Mouse (Mus musculus): ENCODE measurements at regions not wholly inside any gene's neighbourhood (a gene's known extent, or its start where the extent isn't known, plus 50 kb on each side); places are given as distances from the start of the nearest gene placed in this dataset.
"Not testable (repeated sequence)": the region's sequence is repeated elsewhere in the genome, so short reads cannot be mapped to it uniquely, and the experiment has no call there.

DNA sequence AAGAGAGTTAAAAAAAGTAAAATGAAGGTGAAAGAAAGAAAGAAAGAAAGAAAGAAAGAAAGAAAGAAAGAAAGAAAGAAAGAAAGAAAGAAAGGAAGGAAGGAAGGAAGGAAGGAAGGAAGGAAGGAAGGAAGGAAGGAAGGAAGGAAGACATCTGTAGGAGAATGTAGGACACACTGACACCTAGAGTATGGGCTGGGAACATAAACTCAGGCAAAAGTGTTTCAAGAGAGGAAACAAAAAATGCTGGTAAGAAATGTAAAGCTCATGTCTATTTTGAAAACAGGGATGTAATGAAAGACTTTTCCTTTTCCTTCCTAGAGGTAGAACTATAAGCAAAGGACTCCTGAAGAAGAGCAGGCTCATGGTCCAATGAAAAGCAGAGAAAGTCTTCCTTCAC is 237.2 kb upstream of the 4933412E24Rik start:
- H3K9me3 ChIP-seq (ENCODE audit: control insufficient read depth, low read length), result not testable (repeated sequence)

DNA sequence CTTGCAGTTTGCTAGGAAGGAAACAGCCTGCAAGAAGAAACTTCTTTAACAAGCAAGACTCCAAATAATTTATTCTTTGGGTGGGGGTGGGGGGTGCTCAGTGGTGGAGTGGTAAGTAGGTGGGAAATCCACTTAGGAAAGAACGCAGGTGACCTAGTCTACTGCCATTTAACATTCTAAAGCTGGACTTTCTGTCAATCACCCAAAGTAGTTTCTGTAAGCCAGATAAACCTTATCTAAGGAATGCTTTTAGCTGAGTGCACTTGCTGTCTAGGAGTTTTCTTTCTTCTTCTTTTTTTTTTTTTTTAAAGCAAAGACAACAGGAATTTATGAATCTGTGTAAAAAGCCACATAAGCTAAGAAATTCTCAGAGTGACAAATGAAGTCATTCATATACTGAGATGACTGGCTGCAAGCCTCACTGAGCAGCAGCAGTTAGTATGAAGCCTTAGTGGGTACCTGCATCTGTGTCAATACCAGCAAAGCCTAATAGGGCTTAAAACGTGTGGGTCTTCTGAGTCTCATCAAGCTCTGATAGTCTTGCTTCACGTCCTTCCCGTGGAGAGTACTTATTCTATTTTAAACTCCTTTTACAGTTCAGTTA is 210.0 kb upstream of the 4933412E24Rik start:
- H3K4me2 ChIP-seq (ENCODE audit: low read length), result no peak overlapping the region
- H3K4me3 ChIP-seq (replicated peaks; ENCODE audit: low read length), result no peak overlapping the region
- no peaks in the 10 kb centered on the region for H3K4me1 ChIP-seq (replicated peaks; ENCODE audit: control insufficient read depth, insufficient read depth, low read length)
- H3K27ac ChIP-seq (ENCODE audit: low read length), result no peak overlapping the region
- WGBS, result 72% methylated on average over 4 of the region's 4 CpGs
- no peak overlapping the region for H3K9ac ChIP-seq (replicated peaks; ENCODE audit: low read depth, low read length)
- ATAC-seq, result no peak
- no peaks in the 10 kb centered on the region for H3K36me3 ChIP-seq (ENCODE audit: control insufficient read depth, insufficient read depth)
- H3K9me3 ChIP-seq (ENCODE audit: control insufficient read depth, low read length), result no peaks in the 10 kb centered on the region
- no peaks in the 10 kb centered on the region for H3K27me3 ChIP-seq (replicated peaks; ENCODE audit: control insufficient read depth, insufficient read depth, low read length)

More for the DNA sequence above, 237.2 kb upstream of the 4933412E24Rik start:
- ATAC-seq; H3K4me2 ChIP-seq (ENCODE audit: low read length); H3K27ac ChIP-seq (ENCODE audit: low read length); H3K4me1 ChIP-seq (replicated peaks; ENCODE audit: control insufficient read depth, insufficient read depth, low read length); H3K27me3 ChIP-seq (replicated peaks; ENCODE audit: control insufficient read depth, insufficient read depth, low read length); H3K9ac ChIP-seq (replicated peaks; ENCODE audit: low read depth, low read length); H3K36me3 ChIP-seq (ENCODE audit: control insufficient read depth, insufficient read depth); H3K4me3 ChIP-seq (replicated peaks; ENCODE audit: low read length): not testable (repeated sequence)

DNA sequence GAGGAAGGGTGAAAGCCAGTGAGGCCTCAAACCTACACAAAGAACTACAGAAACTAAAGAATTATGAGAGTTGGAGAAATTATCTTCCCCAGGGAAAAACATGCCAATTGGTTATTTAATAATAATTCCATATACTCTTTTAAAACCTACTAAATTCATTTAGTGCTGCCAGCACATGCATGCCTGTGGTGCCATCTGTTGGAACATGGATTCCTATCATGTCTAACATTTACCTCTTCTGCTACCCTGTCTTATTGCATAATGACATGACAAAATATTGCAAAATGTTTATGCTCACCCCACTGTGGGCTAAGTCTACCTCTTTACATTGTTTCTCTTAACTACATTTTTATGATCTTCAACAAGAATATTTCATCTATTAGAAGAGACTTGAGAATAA is 178.7 kb upstream of the 4933412E24Rik start:
- Histone ChIP-seq H3K9me3 (ENCODE audit: control insufficient read depth, low read length) (no peaks in the 10 kb centered on the region), H3K4me2 (ENCODE audit: low read length) (no peak overlapping the region), H3K36me3 (ENCODE audit: control insufficient read depth, insufficient read depth) (no peaks in the 10 kb centered on the region), H3K4me3 (replicated peaks; ENCODE audit: low read length) (no peak overlapping the region), H3K27ac (ENCODE audit: low read length) (no peak overlapping the region), H3K27me3 (replicated peaks; ENCODE audit: control insufficient read depth, insufficient read depth, low read length) (no peaks in the 10 kb centered on the region), H3K4me1 (replicated peaks; ENCODE audit: control insufficient read depth, insufficient read depth, low read length) (no peaks in the 10 kb centered on the region), H3K9ac (replicated peaks; ENCODE audit: low read depth, low read length) (no peak overlapping the region)
- no peak for ATAC-seq

DNA sequence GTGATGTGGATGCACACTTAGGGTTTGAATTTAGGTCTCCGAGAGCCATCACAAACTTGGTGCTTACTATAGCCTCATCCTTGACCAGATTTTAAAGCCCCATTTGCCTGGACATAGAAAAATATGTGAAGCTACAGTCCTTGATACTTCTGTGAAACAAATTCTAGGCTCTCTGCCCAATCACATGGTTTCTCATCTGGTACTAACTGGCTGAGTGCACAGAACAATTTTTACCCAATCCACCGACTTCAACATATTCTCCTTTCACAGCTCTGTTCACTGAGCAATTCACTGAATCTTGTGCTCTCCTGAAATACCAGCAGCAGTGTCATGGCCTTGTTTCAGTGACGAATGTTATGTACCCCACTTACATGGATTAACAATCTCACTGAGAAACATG is 176.7 kb upstream of the 4933412E24Rik start:
- H3K36me3 ChIP-seq (ENCODE audit: control insufficient read depth, insufficient read depth), result no peaks in the 10 kb centered on the region

DNA sequence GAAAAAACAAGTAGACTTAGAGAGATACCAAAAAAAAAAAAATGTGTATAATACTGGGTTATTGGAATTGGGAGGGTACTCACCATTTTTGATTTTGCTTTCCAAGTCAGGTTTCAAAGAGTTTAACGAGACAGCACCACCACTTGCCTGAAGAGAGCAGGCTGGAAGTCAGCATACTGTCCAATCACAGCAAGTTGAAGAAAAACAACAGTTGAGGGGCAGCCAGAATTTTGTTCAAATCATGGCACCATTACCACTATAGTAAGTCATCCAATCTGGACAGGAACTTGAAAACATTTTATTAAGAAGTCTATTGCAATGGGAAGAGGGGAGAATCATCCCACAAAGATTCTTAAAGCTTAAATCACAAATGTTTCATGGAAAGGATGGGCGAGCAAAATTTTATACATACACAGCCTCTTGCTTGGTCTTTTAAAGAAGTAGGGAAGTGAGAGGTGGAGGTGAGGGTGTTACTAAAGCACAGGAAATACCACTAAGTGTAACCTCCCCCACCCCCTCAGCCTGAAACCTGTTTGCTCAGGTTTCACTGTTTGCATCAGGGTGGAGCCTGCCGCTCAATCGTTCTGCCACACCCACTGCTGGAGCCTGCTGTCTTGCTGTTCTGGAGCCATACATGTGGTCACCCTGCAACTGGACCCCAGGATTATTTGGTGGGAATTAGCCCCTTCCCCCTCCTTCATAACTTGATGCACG is 170.7 kb upstream of the 4933412E24Rik start:
- H3K4me1 ChIP-seq (replicated peaks; ENCODE audit: control insufficient read depth, insufficient read depth, low read length), result no peaks in the 10 kb centered on the region
- no peak for ATAC-seq
- H3K4me2 ChIP-seq (ENCODE audit: low read length), result no peak overlapping the region
- no peak overlapping the region for H3K4me3 ChIP-seq (replicated peaks; ENCODE audit: low read length)
- WGBS, result 55% methylated on average over 5 of the region's 5 CpGs
- no peak overlapping the region for H3K27ac ChIP-seq (ENCODE audit: low read length)
- H3K27me3 ChIP-seq (replicated peaks; ENCODE audit: control insufficient read depth, insufficient read depth, low read length), result no peaks in the 10 kb centered on the region
- H3K9me3 ChIP-seq (ENCODE audit: control insufficient read depth, low read length), result no peaks in the 10 kb centered on the region
- H3K9ac ChIP-seq (replicated peaks; ENCODE audit: low read depth, low read length), result no peak overlapping the region
- H3K36me3 ChIP-seq (ENCODE audit: control insufficient read depth, insufficient read depth), result no peaks in the 10 kb centered on the region

More for the DNA sequence above, 176.7 kb upstream of the 4933412E24Rik start:
- Histone ChIP-seq H3K27me3 (replicated peaks; ENCODE audit: control insufficient read depth, insufficient read depth, low read length) (no peaks in the 10 kb centered on the region), H3K4me3 (replicated peaks; ENCODE audit: low read length) (no peak overlapping the region), H3K4me1 (replicated peaks; ENCODE audit: control insufficient read depth, insufficient read depth, low read length) (no peaks in the 10 kb centered on the region), H3K27ac (ENCODE audit: low read length) (no peak overlapping the region), H3K9me3 (ENCODE audit: control insufficient read depth, low read length) (no peaks in the 10 kb centered on the region), H3K9ac (replicated peaks; ENCODE audit: low read depth, low read length) (no peak overlapping the region), H3K4me2 (ENCODE audit: low read length) (no peak overlapping the region)
- 88% methylated on average over 3 of the region's 3 CpGs for WGBS
- ATAC-seq, result no peak

DNA sequence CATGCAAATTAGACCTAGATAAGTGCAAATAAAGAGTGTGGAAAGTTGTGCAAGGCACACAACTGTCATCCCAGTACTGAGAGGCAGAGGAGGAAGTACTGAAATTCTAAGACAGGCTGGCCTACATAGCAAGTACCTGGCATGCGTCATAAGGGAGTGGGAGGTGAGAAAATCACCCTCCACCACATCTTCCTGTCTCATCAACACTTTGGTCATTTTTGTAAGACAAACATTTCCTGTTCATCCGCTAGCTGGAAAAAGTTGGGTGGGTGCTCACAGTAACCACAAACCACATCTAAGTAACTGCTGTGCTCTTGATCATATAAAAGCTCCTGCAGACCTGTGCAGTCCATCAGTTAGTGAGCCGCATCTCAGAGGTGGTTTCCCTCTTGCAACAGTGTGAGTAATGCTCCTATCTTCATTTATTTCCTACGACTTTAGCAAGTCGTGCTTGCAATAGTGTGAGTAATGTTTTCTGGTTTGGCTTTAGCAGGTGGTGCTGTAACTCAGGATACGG is 125.2 kb upstream of the 4933412E24Rik start:
- 86% methylated on average over 6 of the region's 6 CpGs for WGBS
- Histone ChIP-seq H3K27ac (ENCODE audit: low read length) (no peak overlapping the region), H3K4me2 (ENCODE audit: low read length) (no peak overlapping the region), H3K36me3 (ENCODE audit: control insufficient read depth, insufficient read depth) (no peaks in the 10 kb centered on the region), H3K9me3 (ENCODE audit: control insufficient read depth, low read length) (no peaks in the 10 kb centered on the region), H3K9ac (replicated peaks; ENCODE audit: low read depth, low read length) (no peak overlapping the region), H3K4me3 (replicated peaks; ENCODE audit: low read length) (no peak overlapping the region), H3K27me3 (replicated peaks; ENCODE audit: control insufficient read depth, insufficient read depth, low read length) (no peaks in the 10 kb centered on the region), H3K4me1 (replicated peaks; ENCODE audit: control insufficient read depth, insufficient read depth, low read length) (no peaks in the 10 kb centered on the region)
- ATAC-seq, result no peak

DNA sequence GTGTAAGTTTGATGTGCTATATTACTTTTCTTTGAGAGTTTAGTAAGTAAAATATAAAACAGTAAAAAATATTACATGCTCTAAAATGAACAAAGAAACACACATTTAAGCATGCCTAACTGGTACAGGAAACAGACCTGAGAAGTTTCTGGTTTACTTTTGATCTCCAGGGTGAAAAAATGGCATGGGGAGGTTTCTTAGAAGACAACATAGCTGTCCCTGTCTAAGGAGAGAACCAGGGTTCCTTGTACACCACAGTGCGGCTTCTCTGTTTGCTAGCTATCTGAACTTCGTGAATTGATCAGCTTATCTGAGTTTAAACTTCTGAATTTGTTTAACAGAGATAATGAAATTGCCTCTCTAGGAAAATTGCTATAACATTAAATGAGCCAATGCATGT is 120.3 kb upstream of the 4933412E24Rik start:
- no peak overlapping the region for H3K4me2 ChIP-seq (ENCODE audit: low read length)
- 95% methylated on average over 2 of the region's 2 CpGs for WGBS
- no peak for ATAC-seq
- H3K36me3 ChIP-seq (ENCODE audit: control insufficient read depth, insufficient read depth), result no peaks in the 10 kb centered on the region
- no peak overlapping the region for H3K4me3 ChIP-seq (replicated peaks; ENCODE audit: low read length)
- H3K9ac ChIP-seq (replicated peaks; ENCODE audit: low read depth, low read length), result no peak overlapping the region
- H3K9me3 ChIP-seq (ENCODE audit: control insufficient read depth, low read length), result no peaks in the 10 kb centered on the region
- H3K27me3 ChIP-seq (replicated peaks; ENCODE audit: control insufficient read depth, insufficient read depth, low read length), result no peaks in the 10 kb centered on the region
- H3K27ac ChIP-seq (ENCODE audit: low read length), result no peak overlapping the region
- no peaks in the 10 kb centered on the region for H3K4me1 ChIP-seq (replicated peaks; ENCODE audit: control insufficient read depth, insufficient read depth, low read length)

DNA sequence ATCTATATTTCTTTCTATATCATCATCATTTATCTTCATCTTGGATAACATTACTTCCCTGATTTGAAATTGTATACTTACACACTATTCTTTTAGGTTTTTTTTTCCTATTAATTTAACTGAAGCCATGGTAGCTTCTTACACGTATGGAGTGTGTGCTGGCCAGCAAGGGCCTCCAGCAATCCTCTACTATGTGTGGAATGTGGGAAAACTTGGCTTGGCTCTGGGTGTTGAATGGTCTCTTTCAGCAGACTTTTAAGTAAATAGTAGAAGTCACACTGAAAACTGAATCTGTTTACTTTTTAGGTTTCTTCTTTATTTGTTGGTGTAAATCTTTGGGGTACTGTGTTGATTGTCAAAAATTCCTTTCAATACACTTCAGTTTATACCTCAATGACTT is 118.1 kb upstream of the 4933412E24Rik start:
- Histone ChIP-seq H3K9me3 (ENCODE audit: control insufficient read depth, low read length) (no peaks in the 10 kb centered on the region), H3K9ac (replicated peaks; ENCODE audit: low read depth, low read length) (no peak overlapping the region), H3K4me1 (replicated peaks; ENCODE audit: control insufficient read depth, insufficient read depth, low read length) (no peaks in the 10 kb centered on the region), H3K4me3 (replicated peaks; ENCODE audit: low read length) (no peak overlapping the region), H3K27ac (ENCODE audit: low read length) (no peak overlapping the region), H3K36me3 (ENCODE audit: control insufficient read depth, insufficient read depth) (no peaks in the 10 kb centered on the region), H3K27me3 (replicated peaks; ENCODE audit: control insufficient read depth, insufficient read depth, low read length) (no peaks in the 10 kb centered on the region), H3K4me2 (ENCODE audit: low read length) (no peak overlapping the region)
- no peak for ATAC-seq
- 56% methylated on average over 1 of the region's 1 CpGs for WGBS

DNA sequence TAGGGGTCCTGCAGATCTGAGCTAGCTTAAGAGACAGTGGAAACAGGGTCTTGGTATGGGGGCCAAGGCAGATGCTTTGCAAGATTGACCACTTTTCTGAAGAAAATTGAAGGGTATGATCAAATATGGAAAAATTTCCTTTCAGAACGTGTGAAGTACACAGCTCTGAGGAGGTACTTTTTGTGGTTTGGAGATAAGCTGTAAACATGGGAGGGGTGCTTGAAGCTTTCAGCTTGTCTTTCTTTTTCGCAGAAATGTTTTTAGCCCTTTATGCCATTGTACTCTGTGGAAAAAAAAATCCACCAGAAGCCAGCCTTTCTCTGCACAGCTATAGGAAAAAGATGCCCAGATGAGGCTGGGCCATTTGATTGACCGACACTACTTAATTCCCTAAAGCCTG is 116.3 kb upstream of the 4933412E24Rik start:
- H3K9ac ChIP-seq (replicated peaks; ENCODE audit: low read depth, low read length), result no peak overlapping the region
- no peaks in the 10 kb centered on the region for H3K4me1 ChIP-seq (replicated peaks; ENCODE audit: control insufficient read depth, insufficient read depth, low read length)
- no peak overlapping the region for H3K27ac ChIP-seq (ENCODE audit: low read length)
- no peak overlapping the region for H3K4me3 ChIP-seq (replicated peaks; ENCODE audit: low read length)
- H3K27me3 ChIP-seq (replicated peaks; ENCODE audit: control insufficient read depth, insufficient read depth, low read length), result no peaks in the 10 kb centered on the region
- no peaks in the 10 kb centered on the region for H3K9me3 ChIP-seq (ENCODE audit: control insufficient read depth, low read length)
- WGBS, result 73% methylated on average over 3 of the region's 3 CpGs
- ATAC-seq, result no peak
- H3K4me2 ChIP-seq (ENCODE audit: low read length), result no peak overlapping the region
- no peaks in the 10 kb centered on the region for H3K36me3 ChIP-seq (ENCODE audit: control insufficient read depth, insufficient read depth)

Measured in forebrain, embryonic 16.5 days (tissue).